Mouse (Mus musculus) left cerebral cortex, adult 9 months (tissue): ENCODE measurements around the gene Macrod2.
A peak's percentile ranks its signal among the peaks of the same experiment; 100 is the strongest.

Source experiments
- DNase-seq, 2 experiments: peaks; one replicate each; pipeline ENCODE4 v3.0.0; 2022; ENCODE audit warnings: low spot score in 2 of 2

Macrod2 gene

DNA sequence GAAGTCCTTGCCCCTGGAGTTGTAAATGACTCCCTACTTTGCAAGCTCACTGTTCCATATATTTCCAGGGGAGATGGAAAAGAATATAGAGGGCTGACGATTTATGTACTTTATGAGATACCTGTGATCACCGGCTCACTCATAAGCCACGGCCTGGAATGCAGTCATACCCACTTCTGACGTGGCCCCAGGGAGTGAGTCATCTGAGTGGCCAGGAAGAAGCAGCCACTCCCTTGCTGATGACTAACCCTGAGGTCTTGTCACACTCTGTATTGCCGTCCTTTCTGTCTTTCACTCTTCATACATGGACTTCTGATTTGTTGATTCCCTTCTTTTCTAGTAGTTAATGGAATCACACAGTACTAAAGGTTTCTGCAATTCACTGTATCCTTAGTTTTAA is 395.3 kb downstream of the Macrod2 start:
- DNase-seq: no peak

DNA sequence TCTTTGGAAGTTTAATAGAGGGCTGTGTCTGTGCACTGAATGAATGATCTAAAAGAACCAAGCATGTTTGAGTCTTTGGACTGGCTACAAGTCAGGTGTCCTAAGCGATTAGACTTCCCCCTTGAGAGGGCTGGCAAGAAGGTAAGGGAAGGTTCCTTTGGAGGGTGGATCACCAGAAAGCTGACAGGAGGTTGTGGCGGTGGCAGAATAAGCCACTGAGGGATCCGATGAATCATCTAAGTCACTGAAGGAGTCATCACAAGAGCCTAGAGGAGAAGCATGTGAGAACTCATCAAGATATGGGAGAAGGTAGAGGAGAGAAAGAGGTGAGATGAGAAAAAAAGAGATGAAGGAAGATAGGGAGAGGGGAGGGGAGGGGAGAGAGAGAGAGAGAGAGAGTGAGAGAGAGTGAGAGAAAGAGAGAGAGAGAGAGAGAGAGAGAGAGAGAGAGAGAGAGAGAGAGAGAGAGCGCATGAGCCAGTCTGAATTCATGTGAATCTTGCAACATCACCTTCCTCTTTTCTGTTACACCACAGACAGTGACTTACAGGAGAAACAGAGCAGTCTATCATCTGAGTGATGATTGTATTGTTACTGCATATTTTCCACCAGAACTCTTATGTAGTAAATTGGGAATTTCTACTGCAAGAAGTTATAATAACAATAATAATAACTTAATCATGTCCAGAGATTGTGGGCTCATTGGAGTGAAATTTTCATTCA is 398.9 kb downstream of the Macrod2 start:
- DNase-seq: no peak

DNA sequence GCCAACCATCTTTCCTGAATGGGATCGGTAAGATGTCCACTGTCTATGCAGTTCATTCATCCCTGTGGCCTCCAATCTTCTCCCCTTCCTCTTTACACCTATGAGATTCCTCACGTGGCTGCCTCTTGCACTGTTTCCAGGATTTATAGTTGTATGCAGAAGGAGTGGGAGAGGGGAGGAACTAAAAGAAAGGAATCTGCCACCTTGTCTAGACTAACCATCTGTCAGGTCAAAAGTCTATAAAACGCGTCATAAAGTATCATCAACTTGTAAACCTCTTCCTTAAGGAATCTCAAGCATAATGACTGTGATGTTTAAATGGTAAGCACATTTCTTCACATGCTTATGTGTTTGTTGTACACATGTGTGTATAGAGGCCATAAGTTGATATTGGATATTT is 416.6 kb downstream of the Macrod2 start:
- no peak for DNase-seq

DNA sequence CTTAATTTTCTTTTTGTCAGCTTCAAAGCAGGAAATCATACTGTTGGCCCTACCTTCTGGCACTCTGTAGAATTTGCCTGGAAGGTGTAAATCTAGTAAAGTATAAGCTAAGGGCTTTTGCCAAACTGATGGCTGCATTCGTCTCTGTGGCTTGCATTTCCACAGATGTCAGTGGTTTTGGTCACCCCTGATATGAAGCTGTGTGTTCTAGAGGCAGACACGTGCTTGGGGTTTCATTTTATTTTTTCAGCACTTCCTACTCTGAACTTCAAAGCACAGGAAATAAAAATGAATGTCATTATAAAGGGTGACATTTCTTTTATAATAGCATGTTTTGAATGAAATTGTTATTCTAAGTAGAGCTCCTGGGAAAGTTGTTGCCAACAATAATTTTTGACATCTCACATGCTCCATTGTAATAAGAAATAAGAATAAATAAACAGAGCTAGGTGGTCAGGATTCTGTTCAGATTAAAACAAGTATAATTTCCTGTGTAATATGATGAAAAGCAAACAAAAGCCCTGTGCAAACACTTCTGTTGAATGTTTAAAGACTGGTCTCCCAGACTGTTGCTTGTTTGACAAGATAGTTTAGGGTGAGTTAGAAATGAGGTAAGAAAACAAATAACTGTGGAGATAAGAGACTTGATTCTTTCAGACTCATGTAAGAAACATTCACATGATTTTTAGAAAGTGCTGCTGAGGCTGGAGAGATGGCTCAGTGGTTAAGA is 424.4 kb downstream of the Macrod2 start:
- no peak for DNase-seq

DNA sequence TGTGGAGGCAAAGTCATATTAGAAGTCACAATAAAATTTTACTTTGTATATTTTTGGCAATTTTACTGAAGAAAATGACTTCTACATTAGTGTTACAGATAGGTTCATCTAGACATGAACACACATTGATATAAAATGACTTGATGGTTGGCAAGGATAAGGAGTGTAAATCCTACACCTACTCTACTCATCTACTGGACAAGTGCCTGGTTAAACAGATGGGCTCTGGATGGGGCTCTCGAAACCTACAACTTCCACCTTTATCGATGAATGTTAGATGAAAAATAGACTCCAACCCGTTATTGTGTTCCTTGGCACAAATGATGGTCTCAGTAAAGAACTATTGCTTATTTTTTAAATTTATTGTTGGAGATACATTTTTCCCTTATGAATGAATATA is 427.3 kb downstream of the Macrod2 start:
- DNase-seq: peak; percentile 4 to 38

DNA sequence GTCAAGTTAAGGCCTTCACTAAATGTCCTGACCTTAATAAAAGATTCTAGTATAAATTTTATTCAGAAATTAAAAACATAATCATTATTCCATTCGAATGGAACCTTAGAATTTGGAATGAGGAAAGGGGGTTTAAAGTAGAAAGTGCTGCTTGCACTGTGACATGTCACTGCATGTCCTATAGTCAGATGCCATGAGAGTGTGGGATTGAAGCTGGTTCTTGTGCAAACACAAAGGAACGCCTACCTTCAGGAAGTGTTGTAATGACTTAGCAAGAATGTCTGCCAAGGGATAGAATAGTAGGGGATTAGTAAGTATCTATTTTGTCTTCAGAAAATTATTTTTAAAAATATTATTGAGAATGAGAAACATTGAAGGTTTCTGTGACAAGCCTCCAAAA is 431.1 kb downstream of the Macrod2 start:
- DNase-seq: no peak

DNA sequence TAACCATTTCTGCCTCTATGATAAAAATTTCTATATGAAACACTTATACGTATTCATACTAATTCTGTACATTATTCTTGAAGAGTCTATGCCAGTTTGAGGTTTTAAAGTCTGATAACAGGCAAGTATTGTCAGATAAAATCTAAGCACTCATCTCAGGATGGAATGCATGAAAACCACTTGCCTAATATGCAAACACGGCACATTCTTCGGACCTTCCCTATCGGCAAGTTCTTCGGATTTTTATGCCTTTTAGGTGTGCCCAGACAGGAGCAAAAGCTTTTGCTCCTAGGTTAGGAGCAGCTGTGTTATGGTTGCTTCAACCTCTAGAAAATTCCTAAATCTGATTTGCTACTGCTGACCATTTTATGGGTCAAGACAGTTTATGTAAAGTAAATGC is 433.8 kb downstream of the Macrod2 start:
- no peak for DNase-seq

DNA sequence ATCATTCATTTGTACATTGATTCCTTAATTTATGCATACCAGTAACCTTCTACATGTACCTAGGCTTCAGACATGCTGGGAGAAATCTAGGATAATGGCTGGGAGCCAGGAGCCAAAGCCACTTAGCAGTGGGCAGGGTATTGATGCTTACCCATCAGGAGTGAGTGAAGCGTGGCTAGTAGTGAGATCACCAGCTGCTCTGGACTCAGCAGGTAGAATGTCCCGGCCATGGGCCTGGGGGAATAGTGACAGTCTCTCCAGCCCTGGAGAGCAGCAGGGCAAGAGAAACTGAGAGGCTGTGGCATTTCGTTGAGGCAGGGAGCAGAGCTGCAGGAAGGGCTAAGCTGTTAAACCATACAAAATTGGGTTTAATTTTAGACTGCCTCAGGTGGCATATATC is 435.0 kb downstream of the Macrod2 start:
- DNase-seq: no peak

DNA sequence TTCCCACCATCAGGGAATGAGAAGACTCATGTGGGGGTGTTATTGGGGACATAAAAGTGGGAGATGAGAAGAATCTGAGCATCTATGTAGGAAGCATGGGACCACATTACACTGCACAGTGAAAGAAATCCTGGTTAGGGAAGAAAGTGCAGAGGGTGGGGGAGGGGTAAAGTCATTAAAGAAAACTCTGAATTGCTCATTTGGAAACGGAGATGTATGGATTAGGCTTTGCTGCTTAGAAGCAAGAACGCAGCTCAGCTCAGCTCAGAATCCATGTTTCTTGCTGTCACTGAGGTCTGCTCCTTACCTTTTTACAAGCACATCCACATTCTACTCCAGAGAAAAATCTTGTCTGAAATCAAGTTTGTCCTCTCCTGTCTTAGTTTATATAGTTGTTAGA is 444.3 kb downstream of the Macrod2 start:
- DNase-seq: no peak

DNA sequence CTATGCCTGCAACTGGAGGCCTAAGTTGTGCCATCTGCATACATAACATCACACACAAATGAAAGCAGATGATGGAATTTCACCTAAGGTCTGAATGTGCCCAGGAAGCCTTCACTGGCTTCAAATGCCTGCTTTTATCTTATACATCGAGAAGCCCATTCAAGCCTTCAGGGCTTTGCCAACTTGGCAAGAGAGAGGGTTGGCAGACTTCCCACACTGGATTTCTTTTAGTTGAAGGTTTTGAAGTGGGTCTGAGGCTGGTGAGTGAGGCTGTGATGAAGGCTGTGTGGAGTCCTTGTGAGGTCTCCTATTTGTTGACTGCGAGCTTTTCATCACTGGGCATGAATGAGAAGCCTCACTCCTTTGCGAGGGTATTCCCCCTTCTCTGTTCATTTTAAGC is 444.8 kb downstream of the Macrod2 start:
- DNase-seq: peak; percentile 1 to 51

DNA sequence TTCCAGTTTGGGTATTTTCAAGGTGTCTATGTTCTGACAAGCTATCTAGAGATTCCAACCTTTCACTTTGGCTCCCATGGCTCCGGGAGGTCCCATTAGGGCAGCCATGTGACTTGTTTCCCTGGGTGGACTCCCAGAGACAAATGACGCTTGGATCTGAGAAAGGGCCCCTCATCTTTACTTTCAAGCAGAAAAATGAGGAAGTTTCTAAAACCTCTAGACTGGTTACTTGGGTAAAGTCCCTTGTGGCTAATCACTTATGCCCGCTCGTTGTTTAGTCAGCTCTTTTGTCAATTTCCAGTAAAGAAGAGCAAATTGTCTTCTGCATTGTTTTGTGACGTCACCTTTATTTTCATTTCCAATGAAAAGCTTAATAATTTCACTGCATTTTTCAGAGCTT is 448.9 kb downstream of the Macrod2 start:
- DNase-seq: no peak

DNA sequence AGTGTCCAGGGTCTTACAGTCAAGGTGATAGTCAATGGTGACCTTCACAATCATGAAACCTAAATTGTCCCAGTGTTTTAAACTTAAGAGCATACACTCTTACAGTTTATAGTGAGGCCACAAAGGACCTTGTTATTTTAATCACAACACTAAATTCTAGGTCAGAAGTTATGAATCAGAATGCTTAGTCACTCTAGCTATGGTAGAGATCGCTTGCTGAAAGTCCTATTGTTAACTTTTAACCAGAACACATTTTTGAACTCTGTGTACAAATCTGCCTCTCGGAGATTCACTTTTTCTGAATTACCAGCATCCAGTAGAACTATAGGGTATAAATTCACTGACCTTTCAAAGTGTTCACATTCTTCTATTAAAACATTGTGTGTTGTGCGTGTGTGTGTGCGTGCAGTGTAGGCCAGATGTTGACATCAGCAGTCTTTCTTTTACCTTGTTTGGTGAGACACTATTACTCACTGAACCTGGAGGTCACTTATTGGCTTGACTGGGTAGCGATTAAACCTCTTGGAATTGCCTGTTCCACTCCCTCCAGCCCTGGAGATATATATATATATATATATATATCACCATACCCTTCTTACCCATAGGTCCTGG is 452.8 kb downstream of the Macrod2 start:
- no peak for DNase-seq

DNA sequence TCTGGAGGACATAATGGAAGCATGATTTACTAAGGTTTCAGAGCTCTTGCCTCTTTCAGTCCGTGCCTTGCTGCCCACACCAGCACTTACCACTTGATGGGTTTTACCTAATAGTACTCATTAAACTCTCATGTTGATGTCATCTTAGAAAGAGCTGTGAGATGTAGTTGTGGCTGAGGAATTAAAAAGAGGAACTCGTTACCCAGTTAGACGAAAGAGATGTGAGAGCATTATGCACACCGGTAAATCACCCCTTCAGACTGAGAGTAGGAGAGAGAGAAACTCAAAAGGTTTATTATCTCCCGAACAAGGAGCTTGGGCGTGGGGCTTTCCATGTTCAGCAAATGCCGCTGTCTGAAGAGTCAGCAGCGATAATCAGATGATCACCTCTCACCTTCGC is 458.4 kb downstream of the Macrod2 start:
- no peak for DNase-seq

DNA sequence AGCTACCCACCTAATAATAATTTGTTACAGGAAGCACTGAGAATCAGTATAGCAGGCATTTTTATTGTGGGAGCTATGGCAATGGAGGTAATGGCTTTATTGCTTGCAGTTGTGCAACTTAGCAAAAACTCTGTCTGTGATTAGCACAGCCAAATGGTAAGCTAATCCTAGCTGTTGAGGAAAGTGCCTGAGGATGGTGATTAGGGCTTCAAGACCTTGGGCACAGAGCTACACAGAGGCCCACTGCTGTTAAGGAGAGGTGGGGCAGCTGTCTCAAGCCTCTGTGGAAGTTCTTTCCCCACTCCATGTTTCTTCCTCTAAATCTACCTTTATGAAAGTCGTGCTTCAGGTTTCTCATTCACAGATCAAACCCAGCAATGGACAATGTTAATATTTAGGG is 466.2 kb downstream of the Macrod2 start:
- DNase-seq: no peak

DNA sequence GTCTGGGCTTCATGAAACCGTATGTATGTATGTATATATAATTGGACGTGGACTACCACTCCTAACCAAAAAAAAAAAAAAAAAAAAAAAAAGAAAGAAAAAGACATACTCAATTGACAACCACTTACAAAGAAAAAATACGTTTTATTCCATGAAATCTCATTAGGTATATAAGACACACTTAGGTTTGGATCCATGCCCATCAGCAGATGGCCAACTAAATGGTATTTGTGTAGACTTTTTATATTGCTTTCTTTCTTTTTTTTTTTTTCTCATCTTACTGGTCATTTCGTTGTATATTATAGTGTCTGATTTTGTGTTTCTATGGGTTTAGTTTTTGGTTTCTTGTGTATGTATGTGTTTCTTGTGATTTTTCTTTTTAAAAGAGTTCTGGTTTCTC is 467.6 kb downstream of the Macrod2 start:
- DNase-seq: no peak

DNA sequence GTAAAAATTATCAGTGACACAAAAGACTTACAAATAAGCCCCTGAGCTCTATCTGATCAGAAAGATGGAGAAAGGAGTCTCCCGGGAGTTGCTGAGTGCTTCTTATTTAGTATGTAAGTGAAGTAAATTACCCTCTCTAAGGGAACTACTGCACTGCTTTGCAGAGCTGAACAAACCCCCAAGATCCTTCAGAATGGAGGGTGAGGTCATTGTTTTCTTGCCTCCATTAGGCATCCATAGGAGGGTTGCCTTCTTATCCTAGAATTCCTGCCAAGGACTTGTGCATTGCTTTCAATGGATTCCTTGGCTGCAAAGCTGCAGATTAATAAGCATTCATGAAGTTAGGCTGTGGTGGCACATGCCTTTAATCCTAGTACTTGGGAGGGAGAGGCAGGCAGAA is 470.5 kb downstream of the Macrod2 start:
- DNase-seq: no peak

DNA sequence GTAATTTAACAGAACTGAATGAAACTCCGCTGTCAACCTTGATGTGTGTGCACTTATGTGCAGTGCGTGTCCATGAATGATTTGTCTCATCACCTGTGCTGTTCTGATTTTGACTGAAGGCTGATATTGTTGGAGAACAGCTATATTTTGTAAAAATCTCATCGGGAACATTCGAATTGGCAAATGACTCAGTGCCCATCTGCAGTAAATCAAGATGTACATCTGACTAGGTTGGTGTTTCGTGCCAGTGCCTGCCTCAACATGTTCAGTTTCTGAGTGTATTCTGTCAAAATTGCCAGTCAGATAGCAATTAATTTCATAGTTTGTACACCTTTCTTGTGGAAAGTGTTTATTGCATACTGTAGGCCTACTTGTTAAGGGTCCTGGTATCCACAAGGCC is 472.0 kb downstream of the Macrod2 start:
- DNase-seq: no peak

DNA sequence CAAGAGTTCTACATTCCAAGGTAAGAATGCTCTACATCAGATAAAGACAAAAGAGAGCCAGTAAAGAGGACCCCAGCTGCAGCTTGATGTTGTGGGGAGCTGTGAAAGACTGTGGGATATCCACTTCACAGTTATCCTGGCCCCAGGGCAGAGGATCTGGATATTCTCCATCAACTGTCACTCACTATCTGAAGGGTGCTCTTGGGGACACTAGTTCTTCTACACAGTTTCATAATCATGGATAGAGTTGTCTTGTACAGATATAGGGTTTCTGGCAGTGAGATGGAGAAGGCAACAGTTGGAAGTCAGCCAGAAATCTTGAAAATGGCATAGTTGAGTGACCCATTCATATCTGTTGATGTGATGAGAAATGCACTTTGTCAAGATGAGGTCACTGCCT is 490.1 kb downstream of the Macrod2 start:
- no peak for DNase-seq

DNA sequence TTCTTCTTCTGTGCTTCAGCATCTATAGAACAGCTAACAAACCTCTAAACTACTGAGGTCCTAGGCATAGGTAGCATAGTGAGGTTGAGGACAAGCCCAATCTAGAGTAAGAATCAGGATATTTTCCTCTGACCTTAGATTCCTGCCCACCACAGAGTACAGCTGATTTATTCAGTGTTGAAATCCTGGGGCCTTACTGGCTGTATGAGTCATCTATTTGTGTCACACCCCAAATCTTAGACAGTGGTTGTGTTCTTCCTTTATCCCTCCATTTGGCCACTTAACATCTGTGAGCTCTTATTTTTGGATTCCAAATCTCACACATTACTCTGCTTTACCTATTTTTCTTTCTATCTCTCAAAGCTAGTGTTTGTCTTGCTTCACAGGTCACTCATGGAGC is 495.6 kb downstream of the Macrod2 start:
- DNase-seq: no peak

DNA sequence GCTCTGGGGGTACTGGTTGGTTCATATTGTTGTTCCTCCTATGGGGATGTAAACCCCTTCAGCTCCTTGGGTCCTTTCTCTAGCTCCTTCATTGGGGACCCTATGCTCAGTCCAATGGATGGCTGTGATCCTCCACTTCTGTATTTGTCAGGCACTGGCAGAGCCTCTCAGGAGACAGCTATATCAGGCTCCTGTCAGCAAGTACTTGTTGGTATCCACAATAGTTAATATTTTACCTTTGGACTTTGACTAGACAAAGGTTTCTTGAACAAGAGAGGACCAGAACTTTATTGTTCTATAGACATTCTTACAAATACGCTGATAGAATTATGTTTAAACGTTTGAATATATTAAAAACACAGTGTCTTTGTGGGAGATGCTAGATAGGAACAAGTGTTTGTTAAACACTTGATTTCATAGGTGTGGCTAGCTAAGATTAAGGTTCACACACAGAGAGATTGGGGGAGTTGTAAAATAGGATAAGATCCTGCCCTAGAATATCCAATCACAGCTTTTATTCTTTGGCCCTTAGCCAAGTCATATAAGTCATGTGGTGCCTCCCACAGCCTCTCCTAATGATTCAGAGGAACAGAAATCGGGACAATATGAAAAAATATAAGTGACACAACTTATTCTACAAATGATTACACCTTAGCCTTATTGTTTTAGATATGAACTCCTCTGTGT is 501.4 kb downstream of the Macrod2 start:
- no peak for DNase-seq

DNA sequence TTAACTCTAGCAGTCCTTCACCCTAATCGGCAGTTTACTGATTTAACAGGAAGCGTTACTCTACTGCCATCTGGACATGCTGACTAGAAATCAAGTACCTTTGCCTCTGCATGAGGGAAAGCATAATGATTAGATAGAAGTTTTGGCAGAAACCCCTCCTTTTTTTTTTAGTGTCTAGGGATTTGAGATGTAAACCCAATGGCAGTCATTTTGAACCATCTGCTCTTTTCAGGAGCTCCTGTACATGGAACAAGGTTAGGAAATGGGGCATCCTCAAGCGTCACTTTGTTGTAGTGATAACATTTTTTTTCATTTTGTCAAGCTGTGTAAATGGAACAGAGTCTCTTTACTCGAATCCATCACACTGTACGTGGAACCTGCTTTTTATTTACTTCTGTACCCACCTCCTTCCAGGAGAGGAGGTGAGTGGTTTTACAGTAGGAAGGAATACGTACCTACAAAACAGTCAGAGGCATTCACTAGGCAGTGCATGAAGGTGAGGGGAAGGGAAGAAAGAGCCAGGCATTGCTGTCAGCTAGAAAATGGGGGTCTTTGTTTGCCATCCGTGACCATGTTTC is 503.4 kb downstream of the Macrod2 start:
- DNase-seq: no peak

DNA sequence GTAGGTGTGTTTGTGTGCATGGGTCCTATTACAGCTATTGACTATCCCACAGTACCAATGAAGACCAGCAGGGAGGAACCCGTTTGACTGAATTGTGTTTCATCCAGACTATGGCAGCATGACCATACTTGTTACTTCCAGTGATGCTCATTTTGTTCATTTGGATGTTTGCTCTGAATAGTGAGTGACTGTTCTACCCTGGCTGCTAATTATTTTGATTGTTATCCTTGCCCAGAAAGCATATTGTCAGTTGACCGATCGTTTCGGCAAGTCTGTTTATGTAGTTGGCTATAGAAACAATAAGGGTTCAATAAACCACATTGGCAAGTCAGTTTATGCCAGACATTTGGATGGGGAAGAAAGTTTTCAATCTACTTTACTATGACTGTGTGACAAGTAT is 510.2 kb downstream of the Macrod2 start:
- no peak for DNase-seq
